Mouse (Mus musculus): Measurements from ENCODE around the gene Gss.

Gene Gss

GRCm38 (mm10) chr2:155592137-155592853 is at the start of gene Gss:
TSS of gene Gss (minus strand) at chr2:155592810.
- DNase-seq (ENCODE audit: low read depth, low spot score) = peak; percentile 97

- DNase-seq (ENCODE audit: low read depth, low spot score) = no peak
Observed at GRCm38 (mm10) chr2:155641540-155642472, 49.2 kb upstream of the Gss start.

- DNase-seq (ENCODE audit: low read depth, low spot score) = no peak
Observed at GRCm38 (mm10) chr2:155640656-155641055, 48.0 kb upstream of the Gss start.

GRCm38 (mm10) chr2:155637411-155637810 is 44.8 kb upstream of the Gss start:
- DNase-seq (ENCODE audit: low read depth, low spot score) = no peak

- no peak for DNase-seq (ENCODE audit: low read depth, low spot score)
Observed at GRCm38 (mm10) chr2:155636881-155637280, 44.3 kb upstream of the Gss start.

- no peak for DNase-seq (ENCODE audit: low read depth, low spot score)
Observed at GRCm38 (mm10) chr2:155635961-155636360, 43.4 kb upstream of the Gss start.

GRCm38 (mm10) chr2:155634562-155634961 is 42.0 kb upstream of the Gss start:
- no peak for DNase-seq (ENCODE audit: low read depth, low spot score)

GRCm38 (mm10) chr2:155633731-155634130 is 41.1 kb upstream of the Gss start:
- no peak for DNase-seq (ENCODE audit: low read depth, low spot score)

- DNase-seq (ENCODE audit: low read depth, low spot score) = no peak
Observed at GRCm38 (mm10) chr2:155633121-155633520, 40.5 kb upstream of the Gss start.

GRCm38 (mm10) chr2:155632138-155632936 is 39.7 kb upstream of the Gss start:
- DNase-seq (ENCODE audit: low read depth, low spot score) = no peak

- DNase-seq (ENCODE audit: low read depth, low spot score) = no peak
Observed at GRCm38 (mm10) chr2:155630590-155631416, 38.2 kb upstream of the Gss start.

GRCm38 (mm10) chr2:155630153-155630552 is 37.5 kb upstream of the Gss start:
- DNase-seq (ENCODE audit: low read depth, low spot score) = no peak

GRCm38 (mm10) chr2:155629231-155629661 is 36.6 kb upstream of the Gss start:
- DNase-seq (ENCODE audit: low read depth, low spot score) = peak; percentile 47

GRCm38 (mm10) chr2:155628519-155628918 is 35.9 kb upstream of the Gss start:
- no peak for DNase-seq (ENCODE audit: low read depth, low spot score)

- DNase-seq (ENCODE audit: low read depth, low spot score) = no peak
Observed at GRCm38 (mm10) chr2:155628112-155628511, 35.5 kb upstream of the Gss start.

- peak; percentile 63 for DNase-seq (ENCODE audit: low read depth, low spot score)
Observed at GRCm38 (mm10) chr2:155627030-155627738, 34.6 kb upstream of the Gss start.

GRCm38 (mm10) chr2:155626277-155626676 is 33.7 kb upstream of the Gss start:
- no peak for DNase-seq (ENCODE audit: low read depth, low spot score)

- no peak for DNase-seq (ENCODE audit: low read depth, low spot score)
Observed at GRCm38 (mm10) chr2:155624730-155625129, 32.1 kb upstream of the Gss start.

- DNase-seq (ENCODE audit: low read depth, low spot score) = no peak
Observed at GRCm38 (mm10) chr2:155623996-155624395, 31.4 kb upstream of the Gss start.

GRCm38 (mm10) chr2:155622606-155623005 is 30.0 kb upstream of the Gss start:
- no peak for DNase-seq (ENCODE audit: low read depth, low spot score)
